Mouse (Mus musculus) heart, postnatal 0 days (tissue): Measurements from ENCODE around the gene Opa1. TPM values are rescaled to one million over a fixed set of nuclear protein-coding genes. Genes with fewer than 3 reads are reported as not detected.

ENCODE experiments used
- ATAC-seq: fragments of 200-750 bp; cut with Nextera tagmentation; 2 replicates; pipeline ENCODE4 v1.8.0; 2017; ENCODE audit warnings: low read depth, moderate number of reproducible peaks, moderate library complexity; ENCODE audit not compliant: insufficient read depth
- DNase-seq: peaks from one replicate; pipeline ENCODE4 v3.0.0-alpha.2; 2016; ENCODE audit warnings: low spot score
- H3K27ac ChIP-seq: fragments of 300-500 bp; sonication (generic); 2 replicates; pipeline ENCODE4 v1.5.1; 2014; ENCODE audit warnings: low read depth, mild to moderate bottlenecking
- H3K27me3 ChIP-seq: fragments of 300-500 bp; sonication (generic); 2 replicates; pipeline ENCODE4 v1.6.1; 2014; ENCODE audit warnings: low read length, mixed read lengths; ENCODE audit not compliant: control insufficient read depth, insufficient read depth
- H3K36me3 ChIP-seq: fragments of 300-500 bp; sonication (generic); replicated peaks from 2 replicates; pipeline ENCODE4 v1.6.1; 2014; ENCODE audit warnings: low read length, mixed read lengths; ENCODE audit not compliant: control insufficient read depth, insufficient read depth
- H3K4me1 ChIP-seq: fragments of 300-500 bp; sonication (generic); 2 replicates; pipeline ENCODE4 v1.6.1; 2014; ENCODE audit warnings: antibody characterized with exemption; ENCODE audit not compliant: control insufficient read depth, insufficient read depth
- H3K4me2 ChIP-seq: fragments of 300-500 bp; sonication (generic); 2 replicates; pipeline ENCODE4 v1.6.1; 2014; ENCODE audit warnings: low read depth, mild to moderate bottlenecking, low read length, moderate library complexity
- H3K4me3 ChIP-seq: fragments of 300-500 bp; sonication (generic); 2 replicates; pipeline ENCODE4 v1.5.1; 2014; ENCODE audit warnings: low read depth, low read length
- H3K9ac ChIP-seq: fragments of 300-500 bp; sonication (generic); replicated peaks from 2 replicates; pipeline ENCODE4 v1.6.1; 2014; ENCODE audit warnings: low read depth, low read length, mixed read lengths
- H3K9me3 ChIP-seq: fragments of 300-500 bp; sonication (generic); replicated peaks from 2 replicates; pipeline ENCODE4 v1.6.1; 2016; ENCODE audit warnings: low read length; ENCODE audit not compliant: control insufficient read depth
- CTCF ChIP-seq: IDR thresholded peaks from 2 replicates; pipeline ENCODE4 v1.5.1; 2016; ENCODE audit warnings: antibody characterized with exemption, control low read depth, low read depth
- EP300 ChIP-seq: IDR thresholded peaks from 2 replicates; pipeline ENCODE4 v1.6.1; 2016; ENCODE audit warnings: antibody characterized with exemption, low read depth
- WGBS: fragments of 180-500 bp; shearing (Covaris S2); extraction: QIAGEN DNeasy Blood & Tissue Kit; methylation state at CpG from one replicate; pipeline ENCODE4 v1.1.7; 2014; 5-methylcytosine and 5-hydroxymethylcytosine counted together
- polyA plus RNA-seq: library from polyadenylated mRNA; unstranded; fragments of >200 nt; fragmentation: Nextera tagmentation; extraction: Ambion mirVana; gene quantifications from 2 replicates; pipeline ENCODE4 v1.2.1, GENCODE M21; 2015
- total RNA-seq: library from RNA; depleted of rRNA; stranded (reverse); fragments of >200 nt; gene quantifications from 2 replicates; pipeline ENCODE4 v1.2.3, GENCODE M21; 2014; ENCODE audit warnings: low replicate concordance

Opa1 gene
- total and polyA plus RNA-seq, 2 experiments from 2014 or later: 48.4 to 69.2 TPM

- no peak overlapping the region for H3K4me2 ChIP-seq
- 84% methylated on average over 9 of the region's 9 CpGs for WGBS
- peaks cover 88% of the 10 kb centered on the region for H3K36me3 ChIP-seq
- TF ChIP-seq CTCF (no peak), EP300 (no peak)
- H3K4me3 ChIP-seq: no peak overlapping the region
- H3K9me3 ChIP-seq: no peaks in the 10 kb centered on the region
- no peak overlapping the region for H3K27ac ChIP-seq
- DNase-seq (no peak), ATAC-seq (no peak)
- H3K9ac ChIP-seq: no peak overlapping the region
- no peaks in the 10 kb centered on the region for H3K4me1 ChIP-seq
- H3K27me3 ChIP-seq: no peaks in the 10 kb centered on the region
Observed at GRCm38 (mm10) chr16:29614762-29615161, 35.6 kb downstream of the Opa1 start.

GRCm38 (mm10) chr16:29629053-29629452 is 49.9 kb downstream of the Opa1 start:
- Histone ChIP-seq H3K4me1 (no peaks in the 10 kb centered on the region), H3K4me3 (no peak overlapping the region), H3K36me3 (peaks cover 84% of the 10 kb centered on the region), H3K27me3 (no peaks in the 10 kb centered on the region), H3K27ac (no peak overlapping the region), H3K9ac (no peak overlapping the region), H3K9me3 (no peaks in the 10 kb centered on the region), H3K4me2 (no peak overlapping the region)
- no peak for ATAC-seq
- WGBS: 78% methylated on average over 1 of the region's 1 CpGs
- DNase-seq: peak; percentile 39
- TF ChIP-seq CTCF (peak; percentile 43), EP300 (no peak)

- Histone ChIP-seq H3K9ac (no peak overlapping the region), H3K4me1 (no peaks in the 10 kb centered on the region), H3K4me3 (no peak overlapping the region), H3K27ac (no peak overlapping the region), H3K4me2 (no peak overlapping the region), H3K27me3 (no peaks in the 10 kb centered on the region), H3K9me3 (no peaks in the 10 kb centered on the region), H3K36me3 (peaks cover 83% of the 10 kb centered on the region)
- WGBS: 59% methylated on average over 4 of the region's 4 CpGs
- no peak for ATAC-seq
- TF ChIP-seq EP300: no peak
- TF ChIP-seq CTCF: no peak
- DNase-seq: no peak
Observed at GRCm38 (mm10) chr16:29635780-29636179, 56.6 kb downstream of the Opa1 start.

GRCm38 (mm10) chr16:29642376-29642775 is 63.2 kb downstream of the Opa1 start:
- peaks cover 62% of the 10 kb centered on the region for H3K36me3 ChIP-seq
- H3K27me3 ChIP-seq: no peaks in the 10 kb centered on the region
- no peak overlapping the region for H3K9ac ChIP-seq
- H3K4me3 ChIP-seq: no peak overlapping the region
- H3K4me1 ChIP-seq: no peaks in the 10 kb centered on the region
- TF ChIP-seq CTCF (no peak), EP300 (no peak)
- no peak overlapping the region for H3K27ac ChIP-seq
- no peak overlapping the region for H3K4me2 ChIP-seq
- DNase-seq (no peak), ATAC-seq (no peak)
- WGBS: 77% methylated on average over 1 of the region's 1 CpGs
- no peaks in the 10 kb centered on the region for H3K9me3 ChIP-seq

GRCm38 (mm10) chr16:29644871-29645270 is 65.7 kb downstream of the Opa1 start:
- no peak overlapping the region for H3K27ac ChIP-seq
- H3K9me3 ChIP-seq: no peaks in the 10 kb centered on the region
- WGBS: 85% methylated on average over 3 of the region's 3 CpGs
- no peak for TF ChIP-seq CTCF
- TF ChIP-seq EP300: no peak
- no peak overlapping the region for H3K9ac ChIP-seq
- no peaks in the 10 kb centered on the region for H3K4me1 ChIP-seq
- H3K4me3 ChIP-seq: no peak overlapping the region
- H3K27me3 ChIP-seq: no peaks in the 10 kb centered on the region
- H3K4me2 ChIP-seq: no peak overlapping the region
- no peak for DNase-seq
- H3K36me3 ChIP-seq: peaks cover 60% of the 10 kb centered on the region
- ATAC-seq: no peak

GRCm38 (mm10) chr16:29646202-29646601 is 67.1 kb downstream of the Opa1 start:
- Histone ChIP-seq H3K9me3 (no peaks in the 10 kb centered on the region), H3K4me1 (no peaks in the 10 kb centered on the region), H3K27ac (no peak overlapping the region), H3K27me3 (no peaks in the 10 kb centered on the region), H3K4me2 (no peak overlapping the region), H3K4me3 (no peak overlapping the region), H3K36me3 (peaks cover 51% of the 10 kb centered on the region), H3K9ac (no peak overlapping the region)
- no peak for ATAC-seq
- TF ChIP-seq EP300 (no peak), CTCF (no peak)
- DNase-seq: no peak
